ENCODE assay signal across 27 mouse cellular contexts in genomic region chr11:115519581-115519980, GRCm38 (mm10). TPM values are rescaled to one million over a fixed set of nuclear protein-coding genes. Genes with fewer than 3 reads are reported as not detected.
DNase-seq lines count a peak whose midpoint lies in the region; ATAC-seq and TF ChIP-seq lines count a peak whose summit lies in the region.
"Had no signal": no experiment of that assay in that cellular context is flagged by ENCODE, and none has a peak within 500 bp of the region (broad histone marks: within the 10 kb centered on the region; RNA-seq: fewer than 3 reads in every experiment).

No protein-coding gene starts in this region.

- no peak overlapping the region for H3K9ac ChIP-seq in heart, embryonic 13.5 days
- no peak overlapping the region for H3K9ac ChIP-seq in heart, embryonic 11.5 days (ENCODE audit: low read depth, low read length)
- H3K9ac ChIP-seq in heart, embryonic 15.5 days: no peak overlapping the region
- no peak overlapping the region for H3K9ac ChIP-seq in heart, postnatal 0 days (replicated peaks; ENCODE audit: low read depth, low read length)
- no peak overlapping the region for H3K9ac ChIP-seq in heart, adult 2 months (ENCODE audit: low read depth, low read length)
- H3K9ac ChIP-seq in CH12.LX (ENCODE audit: insufficient read depth, low read depth): no peak overlapping the region
- H3K9ac ChIP-seq: embryonic facial prominence, embryonic 13.5 days; embryonic facial prominence, embryonic 15.5 days; forebrain, embryonic 12.5 days had no signal

- in situ Hi-C loops in CH12.LX (cut with MboI; ENCODE audit: low pct_ligation_motif_present, low pct_unique_long_range_greater_than_20kb, low sequenced_read_pairs): no loop called here

- intact Hi-C loops in heart, adult 2 months (cut with DNase I): no loop called here

- no peak overlapping the region for H3K4me3 ChIP-seq in heart, embryonic 13.5 days
- no peak overlapping the region for H3K4me3 ChIP-seq in heart, embryonic 11.5 days (ENCODE audit: low read depth, low read length)
- H3K4me3 ChIP-seq in heart, embryonic 15.5 days: no peak overlapping the region
- no peak overlapping the region for H3K4me3 ChIP-seq in heart, postnatal 0 days (ENCODE audit: low read depth, low read length)
- H3K4me3 ChIP-seq in heart, adult 2 months: no peak overlapping the region
- no peak overlapping the region for H3K4me3 ChIP-seq in CH12.LX (replicated peaks in 1 of 3; ENCODE audit: low read depth in 2 of 3, low read length in 2 of 3, poor library complexity in 1 of 3)
- H3K4me3 ChIP-seq: embryonic facial prominence, embryonic 13.5 days; embryonic facial prominence, embryonic 15.5 days; erythroblast, embryonic 14.5 days; forebrain, embryonic 10.5 days; forebrain, embryonic 12.5 days had no signal

- peaks cover 26% of the 10 kb centered on the region for H3K4me1 ChIP-seq in heart, embryonic 13.5 days
- H3K4me1 ChIP-seq in heart, embryonic 11.5 days (ENCODE audit: control insufficient read depth, insufficient read depth, low read length): 0 out of 2 replicates have a peak, but pooled peaks cover 6% of the 10 kb centered on the region
- peaks cover 31% of the 10 kb centered on the region for H3K4me1 ChIP-seq in heart, embryonic 15.5 days (replicated peaks)
- H3K4me1 ChIP-seq in heart, postnatal 0 days (ENCODE audit: control insufficient read depth, insufficient read depth): peaks cover 18% of the 10 kb centered on the region
- peaks cover 2% of the 10 kb centered on the region; the same call in 1 of the 2 replicates for H3K4me1 ChIP-seq in heart, adult 2 months (ENCODE audit: control insufficient read depth, insufficient read depth, low read length)
- H3K4me1 ChIP-seq in CH12.LX (ENCODE audit: control insufficient read depth in 1 of 2, insufficient read depth in 2 of 2): peaks cover 9 to 46% of the 10 kb centered on the region in 2 experiments
- H3K4me1 ChIP-seq: embryonic facial prominence, embryonic 13.5 days; embryonic facial prominence, embryonic 15.5 days had no signal

- TF ChIP-seq RAD21 in CH12.LX (IDR thresholded peaks at IDR 0.05; ENCODE audit: low read depth, low read length): no peak

- dilution Hi-C loops in CH12.LX (cut with MboI; ENCODE audit: extremely low pct_ligation_motif_present, extremely low pct_unique_long_range_greater_than_20kb, low sequenced_read_pairs): no loop called here

- H3K27me3 ChIP-seq in heart, embryonic 13.5 days (replicated peaks): no peaks in the 10 kb centered on the region
- H3K27me3 ChIP-seq in heart, embryonic 11.5 days (ENCODE audit: control insufficient read depth, insufficient read depth, low read length): no peaks in the 10 kb centered on the region
- H3K27me3 ChIP-seq in heart, embryonic 15.5 days: no peaks in the 10 kb centered on the region
- no peaks in the 10 kb centered on the region for H3K27me3 ChIP-seq in heart, postnatal 0 days (ENCODE audit: control insufficient read depth, insufficient read depth, low read length)
- H3K27me3 ChIP-seq in heart, adult 2 months (ENCODE audit: control insufficient read depth, insufficient read depth, low read length): no peaks in the 10 kb centered on the region
- H3K27me3 ChIP-seq in CH12.LX (replicated peaks): no peaks in the 10 kb centered on the region
- H3K27me3 ChIP-seq: embryonic facial prominence, embryonic 13.5 days; embryonic facial prominence, embryonic 15.5 days; forebrain, embryonic 12.5 days had no signal

- no peak for TF ChIP-seq POLR2A in heart, adult 2 months (IDR thresholded peaks at IDR 0.05; ENCODE audit: insufficient read depth, low read depth, low read length)
- no peak for TF ChIP-seq POLR2A in CH12.LX (IDR thresholded peaks at IDR 0.05; ENCODE audit: low read depth, low read length)

- ATAC-seq in heart, embryonic 13.5 days (ENCODE audit: extremely low read depth, insufficient number of reproducible peaks, low FRiP score, low TSS enrichment): no peak
- no peak for ATAC-seq in heart, embryonic 11.5 days (replicated peaks; ENCODE audit: insufficient number of reproducible peaks, low FRiP score, low TSS enrichment)
- ATAC-seq in heart, embryonic 15.5 days (replicated peaks; ENCODE audit: insufficient number of reproducible peaks, insufficient read depth, low FRiP score, low read depth): no peak
- ATAC-seq in heart, postnatal 0 days (ENCODE audit: insufficient read depth, low read depth): no peak
- ATAC-seq: CD4-positive, CD25-positive, alpha-beta regulatory T cell, adult 4 months; forebrain, embryonic 14.5 days; forebrain, embryonic 16.5 days had no signal

- peaks cover 26% of the 10 kb centered on the region for H3K36me3 ChIP-seq in heart, embryonic 13.5 days
- H3K36me3 ChIP-seq in heart, embryonic 11.5 days (ENCODE audit: control insufficient read depth, insufficient read depth, low read length): peaks cover under 1% of the 10 kb centered on the region
- H3K36me3 ChIP-seq in heart, embryonic 15.5 days: peaks cover 15% of the 10 kb centered on the region
- H3K36me3 ChIP-seq in heart, postnatal 0 days (replicated peaks; ENCODE audit: control insufficient read depth, insufficient read depth, low read length): peaks cover 20% of the 10 kb centered on the region
- peaks cover 1% of the 10 kb centered on the region for H3K36me3 ChIP-seq in heart, adult 2 months (ENCODE audit: control insufficient read depth, insufficient read depth, low read length)
- peaks cover 10 to 26% of the 10 kb centered on the region in 2 experiments for H3K36me3 ChIP-seq in CH12.LX (replicated peaks in 1 of 2; ENCODE audit: control insufficient read depth in 1 of 2, insufficient read depth in 1 of 2, low read length in 1 of 2)

- H3K79me2 ChIP-seq in heart, adult 2 months (replicated peaks; ENCODE audit: control insufficient read depth, insufficient read depth, low read length): no peaks in the 10 kb centered on the region
- 0 out of 2 replicates have a peak, but pooled peaks cover 4% of the 10 kb centered on the region for H3K79me2 ChIP-seq in CH12.LX (replicated peaks; ENCODE audit: control insufficient read depth, extremely low read depth, insufficient read depth, poor library complexity, severe bottlenecking)

- TF ChIP-seq EP300 in heart, postnatal 0 days (IDR thresholded peaks at IDR 0.05; ENCODE audit: low read depth): no peak
- no peak for TF ChIP-seq EP300 in heart, adult 2 months (IDR thresholded peaks at IDR 0.05; ENCODE audit: insufficient read depth, low read depth, low read length)
- TF ChIP-seq EP300 in CH12.LX (IDR thresholded peaks at IDR 0.05; ENCODE audit: low read length): peak; percentile 62; the same call in 1 of the 2 replicates

- no peak for TF ChIP-seq CTCF in heart, postnatal 0 days (IDR thresholded peaks at IDR 0.05; ENCODE audit: low read depth)
- TF ChIP-seq CTCF in heart, adult 2 months (IDR thresholded peaks at IDR 0.05): no peak
- TF ChIP-seq CTCF in CH12.LX (conservative IDR thresholded peaks at IDR 0.05 in 1 of 2, IDR thresholded peaks at IDR 0.05 in 1 of 2; ENCODE audit: low read depth in 2 of 2, low read length in 2 of 2): no peak

- no peak for DNase-seq in heart, adult 8-10 months (ENCODE audit: low spot score)
- DNase-seq in heart, postnatal 0 days (ENCODE audit: low spot score): no peak
- no peak for DNase-seq in heart, adult 2 months
- DNase-seq in CH12.LX (ENCODE audit: extremely low read depth): no peak
- no peak for DNase-seq in right cerebral cortex, adult 2 months (ENCODE audit: low spot score in 2 of 2)
- DNase-seq: adrenal gland, adult 2 months; adrenal gland, postnatal 10 days; adrenal gland, postnatal 25 days; B cell, adult 2 months; cerebellum, adult 11 months; cerebellum, adult 18-20 months; cerebellum, adult 8-10 months; cerebellum, adult 9-11 months; cerebellum, postnatal 14 days; cerebellum, postnatal 36 days; embryo, embryonic 11 days had no signal

- 74% methylated on average over 3 of the region's 3 CpGs for WGBS in heart, embryonic 13.5 days
- WGBS in heart, embryonic 11.5 days (ENCODE audit: insufficient replicate concordance): 79% methylated on average over 3 of the region's 3 CpGs
- WGBS in heart, embryonic 15.5 days: 75% methylated on average over 3 of the region's 3 CpGs
- WGBS in heart, postnatal 0 days: 78% methylated on average over 3 of the region's 3 CpGs
- 75% methylated on average over 3 of the region's 3 CpGs for whole genome bisulfite sequencing in heart, adult 2 months

- H3K9me3 ChIP-seq in heart, embryonic 13.5 days: no peaks in the 10 kb centered on the region
- H3K9me3 ChIP-seq in heart, embryonic 11.5 days (replicated peaks; ENCODE audit: control insufficient read depth, low read length): no peaks in the 10 kb centered on the region
- no peaks in the 10 kb centered on the region for H3K9me3 ChIP-seq in heart, embryonic 15.5 days (replicated peaks)
- H3K9me3 ChIP-seq in heart, postnatal 0 days (replicated peaks; ENCODE audit: control insufficient read depth, low read length): no peaks in the 10 kb centered on the region
- no peaks in the 10 kb centered on the region for H3K9me3 ChIP-seq in CH12.LX (replicated peaks; ENCODE audit: low read length)
- H3K9me3 ChIP-seq: embryonic facial prominence, embryonic 13.5 days; embryonic facial prominence, embryonic 15.5 days; forebrain, embryonic 10.5 days; forebrain, embryonic 12.5 days had no signal

- H3K27ac ChIP-seq in heart, embryonic 13.5 days (replicated peaks): peak overlapping the region; percentile 65
- H3K27ac ChIP-seq in heart, embryonic 11.5 days (ENCODE audit: low read depth, low read length): no peak overlapping the region
- peak overlapping the region; percentile 84 for H3K27ac ChIP-seq in heart, embryonic 15.5 days
- H3K27ac ChIP-seq in heart, postnatal 0 days (ENCODE audit: low read depth): peak overlapping the region; percentile 80
- H3K27ac ChIP-seq in heart, adult 2 months: no peak overlapping the region
- H3K27ac ChIP-seq in CH12.LX (ENCODE audit: insufficient read depth, low read depth): no peak overlapping the region
- H3K27ac ChIP-seq: embryonic facial prominence, embryonic 13.5 days; embryonic facial prominence, embryonic 15.5 days; forebrain, embryonic 10.5 days; forebrain, embryonic 12.5 days had no signal

- H3K4me2 ChIP-seq in heart, embryonic 13.5 days: no peak overlapping the region
- no peak overlapping the region for H3K4me2 ChIP-seq in heart, embryonic 11.5 days
- H3K4me2 ChIP-seq in heart, embryonic 15.5 days: no peak overlapping the region
- no peak overlapping the region for H3K4me2 ChIP-seq in heart, postnatal 0 days (ENCODE audit: low read depth, low read length)
- H3K4me2 ChIP-seq in CH12.LX (ENCODE audit: insufficient read depth, low read depth, poor library complexity, severe bottlenecking): no peak overlapping the region
- H3K4me2 ChIP-seq: embryonic facial prominence, embryonic 13.5 days; embryonic facial prominence, embryonic 15.5 days; forebrain, embryonic 12.5 days had no signal

RNA-seq across cellular contexts. Expression of gene Jpt1, which starts 5.4 kb away (rescaled TPM):
- 432 and 502 TPM in 2 replicates for polyA plus RNA-seq in heart, embryonic 13.5 days (2015; fragmentation: Nextera tagmentation; extraction: Ambion mirVana)
- polyA plus RNA-seq in heart, embryonic 11.5 days (2014; fragmentation: Nextera tagmentation; extraction: Ambion mirVana): 434 and 457 TPM in 2 replicates
- 480 and 515 TPM in 2 replicates for polyA plus RNA-seq in heart, embryonic 15.5 days (2015; fragmentation: Nextera tagmentation; extraction: Ambion mirVana)
- total RNA-seq in heart, adult 8-10 months (2022): 100 to 1,000 TPM; 114 to 126 (median 121) TPM
- total RNA-seq in heart, postnatal 0 days (2014; rRNA removed; ENCODE audit: low replicate concordance): 433 and 473 TPM in 2 replicates
- 496 and 503 TPM in 2 replicates for polyA plus RNA-seq in heart, postnatal 0 days (2015; fragmentation: Nextera tagmentation; extraction: Ambion mirVana)
- total RNA-seq in heart, adult 2 months (2021): 100 to 1,000 TPM; 110 TPM
- 116 and 124 TPM in 2 replicates for polyA plus RNA-seq in heart, adult 2 months (2012; rRNA removed)
- total RNA-seq in CH12.LX (2012; rRNA removed) (294 and 358 TPM in 2 replicates), CH12.LX (2014; rRNA removed) (439 and 448 TPM in 2 replicates)
- 432 and 479 TPM in 2 replicates for polyA plus RNA-seq in CH12.LX (2012; ENCODE audit: insufficient read length, low read depth)

RNA-seq across cellular contexts. Expression of gene Sumo2, which starts 16.5 kb away (rescaled TPM):
- 606 and 657 TPM in 2 replicates for polyA plus RNA-seq in heart, embryonic 13.5 days (2015; fragmentation: Nextera tagmentation; extraction: Ambion mirVana)
- 702 and 712 TPM in 2 replicates for polyA plus RNA-seq in heart, embryonic 11.5 days (2014; fragmentation: Nextera tagmentation; extraction: Ambion mirVana)
- polyA plus RNA-seq in heart, embryonic 15.5 days (2015; fragmentation: Nextera tagmentation; extraction: Ambion mirVana): 566 and 571 TPM in 2 replicates
- 100 to 1,000 TPM; 166 to 179 (median 176) TPM for total RNA-seq in heart, adult 8-10 months (2022)
- total RNA-seq in heart, postnatal 0 days (2014; rRNA removed; ENCODE audit: low replicate concordance): 320 and 327 TPM in 2 replicates
- polyA plus RNA-seq in heart, postnatal 0 days (2015; fragmentation: Nextera tagmentation; extraction: Ambion mirVana): 549 and 562 TPM in 2 replicates
- total RNA-seq in heart, adult 2 months (2021): 100 to 1,000 TPM; 168 to 177 TPM
- polyA plus RNA-seq in heart, adult 2 months (2012; rRNA removed): 64.7 and 126 TPM in 2 replicates
- total RNA-seq in CH12.LX (2012; rRNA removed) (480 and 623 TPM in 2 replicates), CH12.LX (2014; rRNA removed) (1,752 and 1,801 TPM in 2 replicates)
- 960 and 1,020 TPM in 2 replicates for polyA plus RNA-seq in CH12.LX (2012; ENCODE audit: insufficient read length, low read depth)

RNA-seq across cellular contexts. Expression of gene Nt5c, which starts 27.9 kb away (rescaled TPM):
- 57.0 and 59.4 TPM in 2 replicates for polyA plus RNA-seq in heart, embryonic 13.5 days (2015; fragmentation: Nextera tagmentation; extraction: Ambion mirVana)
- polyA plus RNA-seq in heart, embryonic 11.5 days (2014; fragmentation: Nextera tagmentation; extraction: Ambion mirVana): 70.5 and 76.3 TPM in 2 replicates
- 49.6 and 62.1 TPM in 2 replicates for polyA plus RNA-seq in heart, embryonic 15.5 days (2015; fragmentation: Nextera tagmentation; extraction: Ambion mirVana)
- total RNA-seq in heart, adult 8-10 months (2022): 10 to 100 TPM in 2 of 4 experiments, 1 to 10 TPM in 2; 8.7 to 14.9 (median 10.1) TPM
- 24.5 and 28.0 TPM in 2 replicates for total RNA-seq in heart, postnatal 0 days (2014; rRNA removed; ENCODE audit: low replicate concordance)
- 49.8 and 53.7 TPM in 2 replicates for polyA plus RNA-seq in heart, postnatal 0 days (2015; fragmentation: Nextera tagmentation; extraction: Ambion mirVana)
- total RNA-seq in heart, adult 2 months (2021): 10 to 100 TPM; 10.9 to 12.9 TPM
- 11.7 and 12.4 TPM in 2 replicates for polyA plus RNA-seq in heart, adult 2 months (2012; rRNA removed)
- 151 and 154 TPM in 2 replicates for total RNA-seq in CH12.LX (2012; rRNA removed)
- 59.8 and 65.3 TPM in 2 replicates for total RNA-seq in CH12.LX (2014; rRNA removed)
- 175 and 190 TPM in 2 replicates for polyA plus RNA-seq in CH12.LX (2012; ENCODE audit: insufficient read length, low read depth)

RNA-seq across cellular contexts. Expression of gene Armc7, which starts 44.1 kb away (rescaled TPM):
- polyA plus RNA-seq in heart, embryonic 13.5 days (2015; fragmentation: Nextera tagmentation; extraction: Ambion mirVana): 6.6 and 6.9 TPM in 2 replicates
- polyA plus RNA-seq in heart, embryonic 11.5 days (2014; fragmentation: Nextera tagmentation; extraction: Ambion mirVana): 5.1 and 5.7 TPM in 2 replicates
- 4.6 and 6.2 TPM in 2 replicates for polyA plus RNA-seq in heart, embryonic 15.5 days (2015; fragmentation: Nextera tagmentation; extraction: Ambion mirVana)
- total RNA-seq in heart, adult 8-10 months (2022): 1 to 10 TPM; 1.2 to 2.2 (median 1.9) TPM
- total RNA-seq in heart, postnatal 0 days (2014; rRNA removed; ENCODE audit: low replicate concordance): 1.8 and 8.7 TPM in 2 replicates
- 3.3 TPM in 2 replicates for polyA plus RNA-seq in heart, postnatal 0 days (2015; fragmentation: Nextera tagmentation; extraction: Ambion mirVana)
- 1 to 10 TPM; 1.9 to 2.7 TPM for total RNA-seq in heart, adult 2 months (2021)
- 2.3 and 3.3 TPM in 2 replicates for polyA plus RNA-seq in heart, adult 2 months (2012; rRNA removed)
- total RNA-seq in CH12.LX (2012; rRNA removed) (8.7 and 8.9 TPM in 2 replicates), CH12.LX (2014; rRNA removed) (6.0 and 7.5 TPM in 2 replicates)
- 12.5 TPM in 2 replicates for polyA plus RNA-seq in CH12.LX (2012; ENCODE audit: insufficient read length, low read depth)

RNA-seq across cellular contexts. Expression of gene Nup85, which starts 44.7 kb away (rescaled TPM):
- polyA plus RNA-seq in heart, embryonic 13.5 days (2015; fragmentation: Nextera tagmentation; extraction: Ambion mirVana): 111 and 113 TPM in 2 replicates
- 131 and 133 TPM in 2 replicates for polyA plus RNA-seq in heart, embryonic 11.5 days (2014; fragmentation: Nextera tagmentation; extraction: Ambion mirVana)
- polyA plus RNA-seq in heart, embryonic 15.5 days (2015; fragmentation: Nextera tagmentation; extraction: Ambion mirVana): 80.8 and 105 TPM in 2 replicates
- total RNA-seq in heart, adult 8-10 months (2022): 10 to 100 TPM; 15.7 to 24.4 (median 19.2) TPM
- total RNA-seq in heart, postnatal 0 days (2014; rRNA removed; ENCODE audit: low replicate concordance): 32.3 and 102 TPM in 2 replicates
- polyA plus RNA-seq in heart, postnatal 0 days (2015; fragmentation: Nextera tagmentation; extraction: Ambion mirVana): 33.9 and 40.8 TPM in 2 replicates
- total RNA-seq in heart, adult 2 months (2021): 10 to 100 TPM; 19.8 to 20.2 TPM
- 28.0 and 44.1 TPM in 2 replicates for polyA plus RNA-seq in heart, adult 2 months (2012; rRNA removed)
- 290 and 340 TPM in 2 replicates for total RNA-seq in CH12.LX (2012; rRNA removed)
- total RNA-seq in CH12.LX (2014; rRNA removed): 282 and 305 TPM in 2 replicates
- 326 and 368 TPM in 2 replicates for polyA plus RNA-seq in CH12.LX (2012; ENCODE audit: insufficient read length, low read depth)

Comparison
In these comparisons a context has a peak if more than half of its experiments do, and no peak if none do; other contexts are left out.
1. H3K27ac ChIP-seq: peak in heart, embryonic 13.5 days (single experiment), heart, embryonic 15.5 days (single experiment) and heart, postnatal 0 days (single experiment); none in heart, embryonic 11.5 days (single experiment), heart, adult 2 months (single experiment) and CH12.LX (single experiment).